Mouse (Mus musculus) heart, adult 18-20 months (tissue): Measurements from ENCODE around the gene AB124611. TPM values are rescaled to one million over a fixed set of nuclear protein-coding genes. Genes with fewer than 3 reads are reported as not detected.

Source experiments
- microRNA-seq, 2 experiments: library from miRNA; unstranded; fragments of <30 nt; microRNA quantifications; one replicate each; pipeline ENCODE4 v1.2.0; 2022
- total RNA-seq, 2 experiments: library from RNA; stranded (reverse); gene quantifications; 2 replicates each; pipeline ENCODE4 v1.2.3; 2021

The AB124611 gene
- total RNA-seq, 2 experiments from 2014 or later = 1.2 to 2.9 TPM

Small RNAs within 50 kb of the gene (microRNA-seq; reads per million reads assigned to microRNA genes)
- gene Mir199a-1 = 0 to 0.81 reads per million in 2 experiments

Other genes with a start within 250 kb of the AB124611 start
- 10 to 100 TPM; 10.6 to 17.2 TPM for gene Kri1, start 238.2 kb upstream of the AB124611 start, total RNA-seq
- gene Cdkn2d, start 234.8 kb upstream of the AB124611 start, total RNA-seq = 10 to 100 TPM; 14.3 to 15.9 TPM
- gene Ap1m2, start 213.8 kb upstream of the AB124611 start, total RNA-seq = not detected
- 10 to 100 TPM; 74.0 to 81.4 TPM for gene Slc44a2, start 205.5 kb upstream of the AB124611 start, total RNA-seq
- gene Ilf3, start 158.3 kb upstream of the AB124611 start, total RNA-seq = 10 to 100 TPM; 25.2 to 28.5 TPM
- gene Qtrt1, start 114.3 kb upstream of the AB124611 start, total RNA-seq = 10 to 100 TPM in 1 of 2 experiments, 1 to 10 TPM in 1; 7.7 to 11.3 TPM
- 10 to 100 TPM; 58.1 to 65.1 TPM for gene Dnm2, start 101.3 kb upstream of the AB124611 start, total RNA-seq
- 10 to 100 TPM; 45.3 to 50.9 TPM for gene Tmed1, start 15.9 kb upstream of the AB124611 start, total RNA-seq
- gene Carm1, start 20.7 kb downstream of the AB124611 start, total RNA-seq = 10 to 100 TPM; 57.7 to 61.2 TPM
- gene Timm29, start 66.5 kb downstream of the AB124611 start, total RNA-seq = 10 to 100 TPM; 62.0 to 62.2 TPM
- 1 to 10 TPM; 4.8 to 7.6 TPM for gene Yipf2, start 66.7 kb downstream of the AB124611 start, total RNA-seq
- gene Smarca4, start 90.0 kb downstream of the AB124611 start, total RNA-seq = 10 to 100 TPM; 45.7 to 50.8 TPM
- 1 to 10 TPM; 1.9 to 2.4 TPM for gene Ldlr, start 197.3 kb downstream of the AB124611 start, total RNA-seq
- 1 to 10 TPM; 4.7 to 6.4 TPM for gene Spc24, start 234.1 kb downstream of the AB124611 start, total RNA-seq